Mouse (Mus musculus): ENCODE results near the gene 1110051M20Rik. TPM values are rescaled to one million over a fixed set of nuclear protein-coding genes. Genes with fewer than 3 reads are reported as not detected.
"Not testable (repeated sequence)": the region's sequence is repeated elsewhere in the genome, so short reads cannot be mapped to it uniquely, and the experiment has no call there.

1110051M20Rik gene
- total RNA-seq, 2 experiments from 2014 or later = 15.2 to 17.6 TPM

GRCm38 (mm10) chr2:91258054-91258453 is 186.4 kb downstream of the 1110051M20Rik start:
- peak; percentile 43 for DNase-seq

- DNase-seq = peak; percentile 53
Observed at GRCm38 (mm10) chr2:91257126-91257980, 187.2 kb downstream of the 1110051M20Rik start.

DNA sequence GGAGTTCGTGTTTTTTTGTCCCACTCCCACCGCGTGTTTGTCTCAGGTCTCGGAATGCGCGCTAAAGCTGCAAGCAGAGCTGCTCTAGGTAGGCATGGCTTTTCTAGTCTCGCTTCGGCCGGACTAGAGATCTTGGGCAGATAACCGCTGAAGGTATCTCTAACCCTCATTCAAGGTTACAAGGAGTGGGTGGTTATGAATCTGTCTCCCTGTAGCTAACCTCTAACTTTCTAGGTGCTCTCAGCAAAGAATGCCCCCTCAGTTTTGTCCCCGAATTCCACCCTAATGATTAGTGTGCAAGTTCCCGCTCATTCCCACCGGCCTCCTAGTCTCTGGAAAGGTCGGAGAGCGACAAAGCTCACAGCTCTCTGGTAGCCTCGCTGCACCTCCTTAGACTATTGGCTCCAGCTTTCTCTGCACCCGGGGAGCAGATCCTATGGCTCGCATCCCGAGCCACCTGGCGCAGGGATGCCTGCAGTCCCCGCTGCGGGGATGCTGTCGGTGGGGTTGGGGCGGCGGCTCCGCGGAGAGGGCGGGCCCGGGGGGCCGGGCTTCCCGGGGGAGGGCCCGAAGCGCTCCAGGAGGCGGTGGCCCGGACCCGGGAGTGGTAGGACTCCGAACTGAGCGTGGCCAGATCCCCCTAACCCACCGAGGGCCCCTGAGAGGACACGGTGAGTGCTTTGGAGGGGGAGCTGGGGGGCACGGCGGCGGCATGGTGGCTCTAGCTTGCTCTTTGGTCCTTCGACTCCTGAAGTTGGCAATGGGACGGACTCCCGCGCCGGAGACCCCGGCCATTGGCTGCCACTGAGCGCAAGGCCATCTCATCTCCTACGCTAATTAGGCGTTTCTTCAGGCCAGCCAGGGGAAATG is 188.0 kb downstream of the 1110051M20Rik start:
- peak; percentile 85 for DNase-seq

DNA sequence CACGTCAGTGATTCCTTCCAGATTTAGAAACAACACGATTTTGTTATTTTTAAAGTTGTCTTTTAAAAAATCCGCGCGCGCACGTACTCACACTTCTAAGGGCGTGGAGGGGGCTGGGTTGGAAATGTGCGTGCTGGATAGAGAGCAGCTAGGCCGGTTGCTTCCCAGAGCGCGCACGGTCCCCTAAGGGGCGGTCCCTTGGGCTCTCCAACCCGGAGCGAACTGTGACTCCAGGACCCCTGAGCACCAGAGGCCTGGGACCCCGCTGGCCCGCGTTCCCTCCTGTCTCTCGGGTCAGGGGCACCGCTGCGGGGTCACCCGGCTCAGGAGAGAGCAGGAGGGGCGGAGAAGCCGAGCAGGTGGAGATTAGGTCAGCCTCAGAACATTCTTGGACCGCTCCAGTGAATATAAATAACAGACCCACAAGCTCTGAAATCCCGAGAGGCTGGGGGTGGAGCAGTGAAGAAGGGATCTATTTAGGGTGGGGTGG is 188.8 kb downstream of the 1110051M20Rik start, which contains the start of gene Pacsin3:
Gene Pacsin3 (plus strand): TSS at position 294 of the 490 bp plus-strand sequence.
- peak; percentile 41 for DNase-seq

DNA sequence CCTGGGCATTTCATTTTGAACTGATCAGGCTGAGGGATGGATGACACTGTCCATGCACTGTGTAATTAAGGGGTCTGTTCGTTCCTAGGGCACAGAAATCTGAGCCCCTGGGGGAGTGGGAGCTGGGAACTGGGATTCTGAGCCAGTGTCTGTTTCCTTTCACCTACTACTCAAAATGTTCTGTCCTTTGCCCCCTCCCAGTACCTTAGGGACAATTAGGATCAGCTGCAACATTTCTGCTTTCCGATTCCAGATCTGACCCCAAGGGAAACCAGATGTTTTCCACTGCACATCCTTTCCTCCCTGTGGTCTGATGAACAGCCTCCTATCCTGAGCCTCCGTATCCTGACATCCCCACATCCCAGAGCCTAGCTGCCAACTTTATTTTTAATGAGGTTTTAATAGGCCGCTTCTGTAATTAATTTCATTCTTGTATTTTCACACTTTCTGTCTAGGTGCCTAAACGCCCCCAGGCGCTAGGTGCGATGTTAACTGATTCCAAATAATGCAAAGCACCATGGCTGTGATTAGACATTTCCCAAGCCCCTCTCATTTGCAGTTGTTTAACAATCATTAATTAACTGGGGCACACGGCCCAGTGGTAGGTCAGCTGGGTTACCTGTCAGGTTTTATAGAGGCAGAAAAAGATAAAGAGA is 189.7 kb downstream of the 1110051M20Rik start:
- no peak for DNase-seq

- DNase-seq = no peak
Observed at GRCm38 (mm10) chr2:91252512-91252911, 192.0 kb downstream of the 1110051M20Rik start.

DNA sequence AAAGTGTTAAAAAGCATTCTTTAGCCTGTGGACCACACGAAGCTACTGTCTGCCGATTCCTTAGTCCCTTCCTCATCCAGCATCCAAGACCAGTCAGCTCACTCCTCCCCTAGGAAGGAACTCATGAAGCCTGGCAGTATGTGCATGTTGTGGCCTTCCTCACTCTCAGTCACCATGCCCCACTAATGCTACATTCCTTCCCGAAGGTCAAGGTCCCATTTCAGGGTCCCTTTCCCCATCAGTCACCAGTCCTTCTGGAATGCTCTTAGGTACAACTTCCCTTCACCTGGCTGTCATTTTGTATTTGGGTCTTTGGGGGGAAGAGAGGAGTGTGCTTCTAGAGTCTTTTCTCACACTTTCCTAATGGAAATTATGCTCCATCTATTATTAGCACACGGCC is 192.5 kb downstream of the 1110051M20Rik start:
- no peak for DNase-seq

- no peak for DNase-seq
Observed at GRCm38 (mm10) chr2:91248366-91248765, 196.1 kb downstream of the 1110051M20Rik start.

- no peak for DNase-seq
Observed at GRCm38 (mm10) chr2:91244557-91245228, 199.8 kb downstream of the 1110051M20Rik start.

DNA sequence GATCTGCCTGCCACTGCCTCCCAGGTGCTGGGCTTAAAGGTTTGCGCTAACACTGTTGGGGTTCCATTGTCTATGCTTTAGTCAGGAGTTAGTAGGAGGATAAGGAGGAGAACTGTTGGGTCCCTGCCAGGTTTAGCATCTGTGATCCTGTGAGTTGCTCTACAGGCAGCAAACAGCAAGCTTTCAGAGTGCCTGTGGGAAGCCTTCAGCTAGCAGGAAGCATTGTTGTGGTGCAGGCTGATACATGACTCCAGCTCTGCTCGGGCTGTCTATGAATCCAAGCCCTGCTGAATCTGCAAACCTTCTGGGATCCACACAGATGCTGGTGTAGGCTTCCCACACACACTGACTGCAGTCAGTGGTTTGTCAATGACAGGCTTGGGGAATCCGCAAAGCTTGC is 201.1 kb downstream of the 1110051M20Rik start:
- DNase-seq = no peak

DNA sequence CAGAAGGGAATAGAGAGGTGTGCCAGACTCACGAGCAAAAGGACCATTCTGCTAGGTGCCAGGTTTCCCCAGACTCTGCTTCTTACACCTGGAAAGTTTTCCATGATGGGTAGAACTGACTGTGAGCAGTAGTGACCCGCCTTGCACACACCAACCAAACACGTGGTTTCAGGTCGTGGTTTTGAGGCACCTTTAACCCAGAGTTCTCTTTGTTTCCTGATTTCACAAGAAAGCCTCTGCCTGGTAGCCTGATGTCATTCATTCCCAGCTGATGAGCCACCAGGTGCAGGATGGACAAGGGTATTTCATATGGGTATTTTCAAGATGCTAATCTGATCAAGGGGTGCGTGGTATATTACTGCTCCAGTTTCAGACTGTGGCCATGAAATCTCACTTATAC is 202.0 kb downstream of the 1110051M20Rik start:
- no peak for DNase-seq

DNA sequence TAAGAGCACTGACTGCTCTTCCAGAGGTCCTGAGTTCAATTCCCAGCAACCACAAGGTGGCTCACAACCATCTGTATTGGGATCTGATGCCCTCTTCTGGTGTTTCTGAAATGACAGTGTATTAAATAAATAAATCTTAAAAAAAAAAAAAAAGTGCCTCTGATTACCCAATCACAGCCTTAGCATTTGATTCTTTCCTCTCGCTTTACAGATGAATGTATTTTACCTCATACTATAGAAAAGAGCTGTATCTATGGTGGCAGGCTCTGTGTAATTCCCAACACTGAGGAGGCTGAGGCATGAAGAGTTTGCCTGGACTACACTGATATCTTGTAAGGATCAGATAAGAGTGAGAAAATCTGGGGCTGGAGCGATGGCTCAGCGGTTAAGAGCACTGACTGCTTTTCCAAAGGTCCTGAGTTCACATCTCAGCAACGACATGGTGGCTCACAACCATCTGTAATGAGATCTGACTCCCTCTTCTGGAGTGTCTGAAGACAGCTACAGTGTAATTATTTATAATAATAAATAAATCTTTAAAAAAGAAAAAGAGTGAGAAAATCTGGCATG is 206.9 kb downstream of the 1110051M20Rik start:
- DNase-seq = not testable (repeated sequence)

GRCm38 (mm10) chr2:91236601-91237510 is 207.6 kb downstream of the 1110051M20Rik start, which contains the start of gene Ddb2:
Gene Ddb2 (minus strand): TSS chr2:91236982.
- DNase-seq = peak; percentile 98

DNA sequence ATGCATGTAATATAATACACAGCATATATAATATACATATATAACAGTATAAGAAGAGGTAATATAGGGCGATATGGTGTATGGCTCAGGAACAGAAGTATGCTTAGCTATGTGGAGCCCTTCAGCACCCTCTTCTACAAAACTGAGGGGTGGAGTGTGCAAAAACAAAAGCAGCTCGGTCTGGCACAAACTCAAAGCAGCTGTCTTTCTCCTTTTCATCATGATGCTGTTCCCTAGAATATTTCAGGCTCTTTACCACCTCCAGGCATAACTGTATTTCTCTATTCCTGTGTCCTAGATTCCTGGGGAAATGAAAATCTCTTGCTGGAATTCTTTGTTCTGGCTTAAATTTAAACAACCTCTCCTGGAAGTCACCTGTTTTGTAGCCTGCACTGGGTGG is 214.8 kb downstream of the 1110051M20Rik start:
- DNase-seq = no peak

Small RNAs within 50 kb of the gene (microRNA-seq; reads per million reads assigned to microRNA genes)
- not detected for gene Gm22071

Other genes starting within 250 kb of the 1110051M20Rik start
- 10 to 100 TPM; 33.6 to 39.7 TPM for gene Nr1h3, start 241.9 kb downstream of the 1110051M20Rik start, total RNA-seq (2021)
- gene Acp2, start 241.8 kb downstream of the 1110051M20Rik start, total RNA-seq (2021) = 10 to 100 TPM; 30.0 to 37.0 TPM
- 10 to 100 TPM in 1 of 2 experiments, 1 to 10 TPM in 1; 9.2 to 16.3 TPM for gene Ddb2, start 207.7 kb downstream of the 1110051M20Rik start, total RNA-seq (2021)
- 10 to 100 TPM; 53.9 to 80.0 TPM for gene Pacsin3, start 188.8 kb downstream of the 1110051M20Rik start, total RNA-seq (2021)
- 10 to 100 TPM; 80.3 to 90.2 TPM for gene Arfgap2, start 179.7 kb downstream of the 1110051M20Rik start, total RNA-seq (2021)
- 1 to 10 TPM; 7.0 to 8.3 TPM for gene Lrp4, start 12.8 kb upstream of the 1110051M20Rik start, total RNA-seq (2021)
- gene Ckap5, start 82.1 kb upstream of the 1110051M20Rik start, total RNA-seq (2021) = 10 to 100 TPM; 44.4 to 51.3 TPM
- 100 to 1,000 TPM; 156 to 377 TPM for gene F2, start 191.7 kb upstream of the 1110051M20Rik start, total RNA-seq (2021)
- gene Zfp408, start 205.1 kb upstream of the 1110051M20Rik start, total RNA-seq (2021) = 10 to 100 TPM; 13.2 to 16.9 TPM
- gene Arhgap1, start 205.2 kb upstream of the 1110051M20Rik start, total RNA-seq (2021) = 10 to 100 TPM; 53.8 to 70.9 TPM

All from adrenal gland, postnatal 10 days (tissue).